Mouse (Mus musculus) kidney, embryonic 15.5 days (tissue): ENCODE results near the gene Mlycd. TPM values are rescaled to one million over a fixed set of nuclear protein-coding genes. Genes with fewer than 3 reads are reported as not detected.

Source experiments
- ATAC-seq: fragments of 200-750 bp; cut with Nextera tagmentation; replicated peaks from 2 replicates; pipeline ENCODE4 v1.8.0; 2017; ENCODE audit warnings: moderate TSS enrichment; ENCODE audit not compliant: low FRiP score
- H3K27ac ChIP-seq: fragments of 300-500 bp; sonication (generic); 2 replicates; pipeline ENCODE4 v1.5.1; 2015; ENCODE audit warnings: mild to moderate bottlenecking, inconsistent platforms
- H3K27me3 ChIP-seq: fragments of 300-500 bp; sonication (generic); 2 replicates; pipeline ENCODE4 v1.6.1; 2015; ENCODE audit warnings: inconsistent platforms
- H3K36me3 ChIP-seq: fragments of 300-500 bp; sonication (generic); 2 replicates; pipeline ENCODE4 v1.6.1; 2015; ENCODE audit warnings: inconsistent platforms
- H3K4me1 ChIP-seq: fragments of 300-500 bp; sonication (generic); 2 replicates; pipeline ENCODE4 v1.6.1; 2015; ENCODE audit warnings: inconsistent platforms
- H3K4me2 ChIP-seq: fragments of 300-500 bp; sonication (generic); 2 replicates; pipeline ENCODE4 v1.6.1; 2015; ENCODE audit warnings: moderate library complexity, mild to moderate bottlenecking, inconsistent platforms
- H3K4me3 ChIP-seq: fragments of 300-500 bp; sonication (generic); replicated peaks from 2 replicates; pipeline ENCODE4 v1.5.1; 2015; ENCODE audit warnings: mild to moderate bottlenecking, inconsistent platforms
- H3K9ac ChIP-seq: fragments of 300-500 bp; sonication (generic); 2 replicates; pipeline ENCODE4 v1.6.1; 2015; ENCODE audit warnings: mild to moderate bottlenecking, inconsistent platforms
- H3K9me3 ChIP-seq: fragments of 300-500 bp; sonication (generic); replicated peaks from 2 replicates; pipeline ENCODE4 v1.6.1; 2016; ENCODE audit warnings: inconsistent platforms
- WGBS: fragments of 180-500 bp; shearing (Covaris S2); methylation state at CpG from one replicate; pipeline ENCODE4 v1.1.7; 2015; ENCODE audit warnings: mixed read lengths; 5-methylcytosine and 5-hydroxymethylcytosine counted together
- polyA plus RNA-seq: library from polyadenylated mRNA; unstranded; fragments of >200 nt; fragmentation: Nextera tagmentation; extraction: Ambion mirVana; gene quantifications from 2 replicates; pipeline ENCODE4 v1.2.1, GENCODE M21; 2015

The Mlycd gene
- polyA plus RNA-seq, 1 experiment from 2014 or later: 11.7 TPM

GRCm38 (mm10) chr8:119436933-119437332 lies 42.3 kb downstream of the Mlycd start:
- ATAC-seq: peak; percentile 37
- H3K9me3 ChIP-seq: no peaks in the 10 kb centered on the region
- no peaks in the 10 kb centered on the region for H3K36me3 ChIP-seq
- no peak overlapping the region; the same call in 1 of the 2 replicates for H3K9ac ChIP-seq
- peak overlapping the region; percentile 58; the same call in 1 of the 2 replicates for H3K27ac ChIP-seq
- peaks cover 43% of the 10 kb centered on the region for H3K4me1 ChIP-seq
- peak overlapping the region; percentile 45 for H3K4me2 ChIP-seq
- no peaks in the 10 kb centered on the region for H3K27me3 ChIP-seq
- WGBS: 19% methylated on average over 9 of the region's 9 CpGs
- peak overlapping the region; percentile 16 for H3K4me3 ChIP-seq

GRCm38 (mm10) chr8:119437506-119437905 lies 42.8 kb downstream of the Mlycd start:
- WGBS: 65% methylated on average over 11 of the region's 11 CpGs
- H3K9me3 ChIP-seq: no peaks in the 10 kb centered on the region
- H3K27ac ChIP-seq: peak overlapping the region; percentile 58; the same call in 1 of the 2 replicates
- no peak for ATAC-seq
- H3K4me2 ChIP-seq: peak overlapping the region; percentile 45
- no peak overlapping the region; the same call in 1 of the 2 replicates for H3K9ac ChIP-seq
- peaks cover 2% of the 10 kb centered on the region; the same call in 1 of the 2 replicates for H3K27me3 ChIP-seq
- H3K36me3 ChIP-seq: no peaks in the 10 kb centered on the region
- peaks cover 43% of the 10 kb centered on the region for H3K4me1 ChIP-seq
- peak overlapping the region; percentile 16 for H3K4me3 ChIP-seq

GRCm38 (mm10) chr8:119438876-119439275 lies 44.2 kb downstream of the Mlycd start:
- no peak for ATAC-seq
- WGBS: 69% methylated on average over 6 of the region's 6 CpGs
- peaks cover 2% of the 10 kb centered on the region; the same call in 1 of the 2 replicates for H3K27me3 ChIP-seq
- peaks cover 43% of the 10 kb centered on the region for H3K4me1 ChIP-seq
- H3K9me3 ChIP-seq: no peaks in the 10 kb centered on the region
- H3K4me3 ChIP-seq: no peak overlapping the region
- peak overlapping the region; percentile 3; the same call in 1 of the 2 replicates for H3K27ac ChIP-seq
- H3K9ac ChIP-seq: no peak overlapping the region
- H3K4me2 ChIP-seq: 0 out of 2 replicates have a peak overlapping the region, but pooled peaks have one; percentile 3
- no peaks in the 10 kb centered on the region for H3K36me3 ChIP-seq

- no peak for ATAC-seq
These were observed 44.7 kb downstream of the Mlycd start for GRCm38 (mm10) chr8:119439424-119439823.

GRCm38 (mm10) chr8:119439893-119440249 lies 45.2 kb downstream of the Mlycd start:
- Histone ChIP-seq H3K4me3 (no peak overlapping the region), H3K4me2 (peak overlapping the region; percentile 48; the same call in 1 of the 2 replicates), H3K9ac (no peak overlapping the region), H3K27me3 (peaks cover 2% of the 10 kb centered on the region), H3K27ac (peak overlapping the region; percentile 66), H3K4me1 (peaks cover 43% of the 10 kb centered on the region), H3K9me3 (no peaks in the 10 kb centered on the region), H3K36me3 (no peaks in the 10 kb centered on the region)
- WGBS: 63% methylated on average over 7 of the region's 7 CpGs
- ATAC-seq: no peak; the same call in 1 of the 2 replicates

More at GRCm38 (mm10) chr8:119439424-119439823, 44.7 kb downstream of the Mlycd start:
- WGBS: 89% methylated on average over 2 of the region's 2 CpGs
- Histone ChIP-seq H3K9me3 (no peaks in the 10 kb centered on the region), H3K9ac (no peak overlapping the region), H3K27me3 (peaks cover 2% of the 10 kb centered on the region; the same call in 1 of the 2 replicates), H3K4me1 (peaks cover 43% of the 10 kb centered on the region), H3K4me2 (no peak overlapping the region), H3K27ac (peak overlapping the region; percentile 66), H3K4me3 (no peak overlapping the region), H3K36me3 (no peaks in the 10 kb centered on the region)

GRCm38 (mm10) chr8:119440250-119440951 lies 45.7 kb downstream of the Mlycd start:
- no peaks in the 10 kb centered on the region for H3K9me3 ChIP-seq
- H3K27me3 ChIP-seq: peaks cover 6% of the 10 kb centered on the region
- 17% methylated on average over 16 of the region's 16 CpGs for WGBS
- peak; percentile 58 for ATAC-seq
- peaks cover 43% of the 10 kb centered on the region for H3K4me1 ChIP-seq
- H3K9ac ChIP-seq: no peak overlapping the region
- H3K27ac ChIP-seq: peak overlapping the region; percentile 66
- no peaks in the 10 kb centered on the region for H3K36me3 ChIP-seq
- no peak overlapping the region; the same call in 1 of the 2 replicates for H3K4me3 ChIP-seq
- H3K4me2 ChIP-seq: peak overlapping the region; percentile 48

- Histone ChIP-seq H3K27ac (peak overlapping the region; percentile 66), H3K9ac (no peak overlapping the region), H3K4me2 (peak overlapping the region; percentile 48), H3K4me3 (no peak overlapping the region), H3K36me3 (no peaks in the 10 kb centered on the region), H3K4me1 (peaks cover 44% of the 10 kb centered on the region), H3K9me3 (no peaks in the 10 kb centered on the region), H3K27me3 (peaks cover 10% of the 10 kb centered on the region)
- WGBS: 27% methylated on average over 1 of the region's 1 CpGs
- peak; percentile 43 for ATAC-seq
These were observed 46.2 kb downstream of the Mlycd start for GRCm38 (mm10) chr8:119440952-119441270.

- Histone ChIP-seq H3K9me3 (no peaks in the 10 kb centered on the region), H3K4me3 (no peak overlapping the region), H3K27me3 (peaks cover 11% of the 10 kb centered on the region), H3K4me2 (no peak overlapping the region), H3K27ac (no peak overlapping the region), H3K9ac (no peak overlapping the region), H3K4me1 (peaks cover 42% of the 10 kb centered on the region), H3K36me3 (no peaks in the 10 kb centered on the region)
- ATAC-seq: no peak
- 62% methylated on average over 5 of the region's 5 CpGs for WGBS
These were observed 47.3 kb downstream of the Mlycd start for GRCm38 (mm10) chr8:119442013-119442412.

GRCm38 (mm10) chr8:119442970-119443369 lies 48.3 kb downstream of the Mlycd start:
- Histone ChIP-seq H3K4me3 (no peak overlapping the region), H3K4me1 (peaks cover 44% of the 10 kb centered on the region), H3K36me3 (no peaks in the 10 kb centered on the region), H3K27ac (no peak overlapping the region), H3K9ac (no peak overlapping the region), H3K4me2 (no peak overlapping the region), H3K9me3 (no peaks in the 10 kb centered on the region), H3K27me3 (peaks cover 20% of the 10 kb centered on the region)
- no peak for ATAC-seq
- WGBS: 96% methylated on average over 8 of the region's 8 CpGs

GRCm38 (mm10) chr8:119446211-119446989 lies 51.7 kb downstream of the Mlycd start, which contains the start of gene Necab2:
Gene Necab2 (plus strand): TSS chr8:119446719.
- peak within 1 kb of the TSS; percentile 69 for H3K4me3 ChIP-seq
- WGBS: 3% methylated on average over 39 of the region's 52 CpGs
- H3K9ac ChIP-seq: peak within 1 kb of the TSS; percentile 71
- no peak within 1 kb of the TSS for H3K27ac ChIP-seq
- peak; percentile 53 for ATAC-seq
- no peaks in the 10 kb centered on the region for H3K9me3 ChIP-seq
- no peaks in the 10 kb centered on the region for H3K36me3 ChIP-seq
- H3K4me2 ChIP-seq: peak within 1 kb of the TSS; percentile 98
- H3K27me3 ChIP-seq: peaks cover 44% of the 10 kb centered on the region
- H3K4me1 ChIP-seq: peaks cover 18% of the 10 kb centered on the region

GRCm38 (mm10) chr8:119446990-119447780 lies 52.5 kb downstream of the Mlycd start:
- Histone ChIP-seq H3K4me3 (peak overlapping the region; percentile 69), H3K27ac (no peak overlapping the region), H3K9ac (peak overlapping the region; percentile 71), H3K4me1 (peaks cover 16% of the 10 kb centered on the region), H3K27me3 (peaks cover 42% of the 10 kb centered on the region), H3K9me3 (no peaks in the 10 kb centered on the region), H3K36me3 (no peaks in the 10 kb centered on the region), H3K4me2 (peak overlapping the region; percentile 98)
- ATAC-seq: peak; percentile 26
- under 1% methylated on average over 47 of the region's 80 CpGs for WGBS
